Mouse (Mus musculus): ENCODE measurements at regions not wholly inside any gene's neighbourhood (a gene's known extent, or its start where the extent isn't known, plus 50 kb on each side); places are given as distances from the start of the nearest gene placed in this dataset.

GRCm38 (mm10) chrX:97748251-97749016 lies 371.4 kb upstream of the Eda2r start:
- DNase-seq (ENCODE audit: low spot score in 2 of 2), result peak; percentile 3 to 47

- no peak for DNase-seq (ENCODE audit: low spot score in 2 of 2)
Measured at GRCm38 (mm10) chrX:97744356-97744755, 367.3 kb upstream of the Eda2r start.

- no peak for DNase-seq (ENCODE audit: low spot score in 2 of 2)
Measured at GRCm38 (mm10) chrX:97724537-97724936, 347.5 kb upstream of the Eda2r start.

GRCm38 (mm10) chrX:97707851-97708250 lies 330.8 kb upstream of the Eda2r start:
- no peak for DNase-seq (ENCODE audit: low spot score in 2 of 2)

- no peak for DNase-seq (ENCODE audit: low spot score in 2 of 2)
Measured at GRCm38 (mm10) chrX:97658726-97659125, 281.7 kb upstream of the Eda2r start.

- no peak for DNase-seq (ENCODE audit: low spot score in 2 of 2)
Measured at GRCm38 (mm10) chrX:97651601-97652290, 274.7 kb upstream of the Eda2r start.
